Mouse (Mus musculus) bone marrow macrophage, adult 2 months (primary cell): ENCODE data around the gene Arl5c.

Experiments used
- CTCF ChIP-seq: IDR thresholded peaks from 2 replicates; pipeline ENCODE4 v1.5.1; 2012; ENCODE audit warnings: low read depth, mild to moderate bottlenecking, low read length, moderate library complexity
- POLR2A ChIP-seq: IDR thresholded peaks from 2 replicates; pipeline ENCODE4 v1.6.1; 2012; ENCODE audit warnings: mild to moderate bottlenecking, low read depth, low read length, borderline replicate concordance

DNA sequence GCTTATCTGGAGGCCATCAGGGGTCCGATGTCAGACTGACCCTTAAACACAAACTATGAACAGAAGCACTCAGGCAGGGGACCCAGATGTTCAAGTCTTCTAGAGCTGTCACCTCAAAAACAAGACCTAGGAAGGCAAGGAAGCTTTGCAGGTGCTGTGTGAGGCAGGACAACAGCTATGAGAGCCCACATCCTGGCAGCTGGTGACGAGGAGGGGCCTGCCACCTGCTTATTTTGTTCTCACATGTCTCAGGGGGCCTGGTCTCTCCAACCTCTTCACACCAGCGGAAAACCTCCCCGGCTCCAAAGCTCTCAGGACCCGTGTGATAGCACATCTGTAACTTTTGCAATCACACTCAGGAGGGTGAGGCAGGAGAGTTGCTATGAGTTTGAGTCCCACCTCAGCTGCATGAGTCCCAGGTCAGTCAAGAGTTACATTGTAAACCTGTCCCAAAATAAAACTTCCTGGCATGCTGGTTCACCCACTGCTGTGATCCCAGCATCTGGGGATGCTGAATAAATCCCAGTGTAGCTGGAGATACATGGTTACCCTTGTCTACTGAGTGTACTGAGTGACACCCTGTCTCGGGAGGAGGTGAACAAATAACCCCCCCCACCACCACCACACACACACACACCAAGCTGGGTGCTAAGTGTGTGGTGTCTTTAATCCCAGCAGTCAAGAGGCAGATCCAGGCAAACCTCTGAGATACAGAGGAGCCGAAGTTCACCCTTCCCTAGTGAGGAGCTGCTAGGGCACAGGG, 4.6 kb upstream of the Arl5c start:
- TF ChIP-seq CTCF (no peak), POLR2A (no peak)
